Mouse (Mus musculus) ES-Bruce4 (cell line): ENCODE measurements around the gene Sel1l.
A peak's percentile ranks its signal among the peaks of the same experiment; 100 is the strongest.

ENCODE experiments used
- CTCF ChIP-seq: IDR thresholded peaks from one replicate; pipeline ENCODE4 v1.8.1; 2011; ENCODE audit warnings: low read depth, low read length
- EP300 ChIP-seq: IDR thresholded peaks from 2 replicates; pipeline ENCODE4 v1.6.1; 2011; ENCODE audit warnings: low read depth, low read length; ENCODE audit not compliant: insufficient read depth
- POLR2A ChIP-seq: IDR thresholded peaks from one replicate; pipeline ENCODE4 v1.8.1; 2011; ENCODE audit warnings: low read length; ENCODE audit not compliant: insufficient read depth

DNA sequence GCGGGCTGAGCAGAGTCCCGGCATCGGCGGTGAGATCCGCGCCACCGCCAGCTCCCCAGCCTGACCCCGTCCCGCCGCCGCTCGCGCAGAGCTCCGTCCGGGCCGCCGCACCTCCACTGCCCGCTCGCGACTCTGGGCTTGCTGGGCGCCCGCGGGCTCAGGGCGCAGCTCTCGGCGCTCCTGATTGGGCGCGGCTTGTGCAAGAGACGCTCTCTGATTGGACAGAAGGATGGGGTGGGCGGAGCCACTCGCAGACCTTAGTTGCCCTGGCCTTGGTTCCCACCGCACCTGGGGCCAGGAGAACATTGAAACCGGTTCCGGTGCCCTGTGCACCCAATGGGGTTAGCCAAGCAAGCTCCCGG, 70.0 kb downstream of the Sel1l start:
- TF ChIP-seq CTCF (no peak), POLR2A (peak; percentile 19), EP300 (no peak)
